Mouse (Mus musculus) brain, embryonic 14.5 days (tissue): ENCODE data around the gene Msln.

Experiments
- CTCF ChIP-seq: fragments of 200-500 bp; IDR thresholded peaks from 2 replicates; pipeline ENCODE4 v1.5.1; 2012; ENCODE audit warnings: inconsistent platforms, mild to moderate bottlenecking, moderate library complexity, borderline replicate concordance; ENCODE audit not compliant: insufficient read depth, insufficient read length; ENCODE audit errors: extremely low read depth
- POLR2A ChIP-seq: fragments of 200-500 bp; IDR thresholded peaks from 2 replicates; pipeline ENCODE4 v1.6.1; 2012; ENCODE audit warnings: mild to moderate bottlenecking, inconsistent platforms, borderline replicate concordance; ENCODE audit not compliant: poor library complexity, insufficient read depth, insufficient read length, severe bottlenecking; ENCODE audit errors: extremely low read depth

DNA sequence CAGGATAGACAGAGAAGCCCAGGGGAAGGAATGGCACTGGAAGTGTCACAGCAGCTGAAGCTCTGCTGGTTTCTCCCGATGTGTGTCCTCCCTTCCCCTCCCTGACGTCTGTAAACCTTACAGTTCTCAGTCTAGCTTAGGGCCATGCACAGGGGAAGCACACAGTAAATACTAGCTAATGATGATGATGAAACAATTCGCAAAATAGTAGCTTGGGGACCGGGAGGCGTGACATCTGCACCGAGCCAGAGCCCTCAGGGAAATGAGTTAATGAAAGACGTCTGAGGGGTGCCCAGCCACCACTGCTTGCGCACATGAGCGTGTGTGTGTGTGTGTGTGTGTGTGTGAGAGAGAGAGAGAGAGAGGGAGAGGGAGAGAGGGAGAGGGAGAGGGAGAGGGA, 15.2 kb upstream of the Msln start:
- TF ChIP-seq CTCF = no peak
- no peak for TF ChIP-seq POLR2A
